Mouse (Mus musculus) E14TG2a.4 (cell line): ENCODE results near the gene Gm20696.

Source experiments
- H3K27me3 ChIP-seq: 2 replicates; pipeline ENCODE4 v1.6.1; 2014; ENCODE audit warnings: low read length, control low read depth; ENCODE audit not compliant: insufficient read depth
- H3K36me3 ChIP-seq: 2 replicates; pipeline ENCODE4 v1.6.1; 2014; ENCODE audit warnings: low read length, control low read depth; ENCODE audit not compliant: insufficient read depth
- H3K4me1 ChIP-seq: replicated peaks from 2 replicates; pipeline ENCODE4 v1.6.1; 2014; ENCODE audit warnings: low read depth, low read length, control low read depth
- H3K4me3 ChIP-seq: replicated peaks from 2 replicates; pipeline ENCODE4 v1.5.1; 2014; ENCODE audit warnings: mild to moderate bottlenecking, low read length
- H3K9me3 ChIP-seq: 2 replicates; pipeline ENCODE4 v1.6.1; 2014; ENCODE audit warnings: low read length, control low read depth
- CTCF ChIP-seq: conservative IDR thresholded peaks from 2 replicates; pipeline ENCODE4 v1.5.1; 2014; ENCODE audit warnings: low read length
- NANOG ChIP-seq: IDR thresholded peaks from 2 replicates; pipeline ENCODE4 v1.6.1; 2014; ENCODE audit warnings: borderline replicate concordance, low read length, mixed read lengths
- POU5F1 ChIP-seq: IDR thresholded peaks from 2 replicates; pipeline ENCODE4 v1.6.1; 2014; ENCODE audit warnings: low read length, borderline replicate concordance

The Gm20696 gene

GRCm38 (mm10) chr6:99528972-99529371, 137.6 kb downstream of the Gm20696 start:
- Histone ChIP-seq H3K36me3 (no peaks in the 10 kb centered on the region), H3K4me1 (peaks cover 8% of the 10 kb centered on the region), H3K27me3 (no peaks in the 10 kb centered on the region), H3K4me3 (no peak overlapping the region), H3K9me3 (peaks cover 5% of the 10 kb centered on the region; the same call in 1 of the 2 replicates)
- TF ChIP-seq NANOG: no peak
- no peak for TF ChIP-seq POU5F1
- no peak for TF ChIP-seq CTCF

DNA sequence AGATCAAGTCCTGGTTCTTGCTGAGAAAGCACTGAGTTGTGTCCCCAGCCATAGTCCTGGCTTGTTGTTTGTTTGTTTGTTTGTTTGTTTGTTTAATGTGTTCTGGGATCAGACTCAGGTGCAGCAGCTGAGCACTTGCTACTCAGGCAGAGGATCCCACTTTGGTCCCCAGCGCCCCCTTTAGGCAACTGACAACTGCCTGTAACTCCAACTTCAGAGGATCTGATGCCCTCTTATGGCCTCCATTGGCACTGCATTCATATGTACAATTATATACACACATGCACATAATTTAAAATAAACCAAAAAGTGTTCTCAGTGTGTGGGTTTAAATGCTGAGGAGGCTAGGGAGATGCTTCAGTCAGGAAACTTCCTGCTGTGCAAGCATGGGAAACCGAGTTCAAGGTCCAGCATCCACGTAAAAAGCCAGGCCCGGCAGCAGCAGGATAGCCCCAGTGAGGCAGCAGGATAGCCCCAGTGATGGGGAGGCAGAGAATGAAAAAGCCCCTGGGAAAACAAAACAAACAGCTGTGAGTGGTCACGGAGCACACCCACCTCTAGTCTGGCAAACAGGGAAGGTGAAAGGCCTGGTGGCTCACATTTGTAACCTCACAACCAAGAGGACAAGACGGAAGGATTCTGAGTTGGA, 139.0 kb downstream of the Gm20696 start:
- TF ChIP-seq CTCF (peak; percentile 55), NANOG (no peak), POU5F1 (no peak)
- peaks cover 5% of the 10 kb centered on the region; the same call in 1 of the 2 replicates for H3K9me3 ChIP-seq
- H3K36me3 ChIP-seq: no peaks in the 10 kb centered on the region
- peaks cover 11% of the 10 kb centered on the region for H3K4me1 ChIP-seq
- H3K27me3 ChIP-seq: 0 out of 2 replicates have a peak, but pooled peaks cover 5% of the 10 kb centered on the region
- H3K4me3 ChIP-seq: no peak overlapping the region

DNA sequence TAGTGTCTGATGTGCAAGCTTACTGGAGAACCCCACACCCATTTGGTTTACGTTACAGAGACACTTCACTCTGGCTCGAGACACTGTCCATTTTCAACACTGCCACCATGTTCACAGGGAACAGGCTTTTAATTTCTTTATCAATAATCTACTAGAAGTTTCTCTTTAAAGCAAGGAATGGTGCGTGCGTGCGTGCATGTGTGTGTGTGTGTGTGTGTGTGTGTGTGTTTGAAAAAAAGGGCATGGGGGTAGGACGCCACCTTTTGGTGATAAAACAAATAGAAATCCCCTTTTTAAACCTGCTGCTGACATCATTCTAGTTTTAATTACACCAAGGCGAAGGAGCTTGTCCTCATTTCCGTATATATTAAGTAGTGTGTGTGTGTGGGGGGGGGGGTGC, 141.2 kb downstream of the Gm20696 start:
- no peaks in the 10 kb centered on the region for H3K36me3 ChIP-seq
- H3K4me3 ChIP-seq: no peak overlapping the region
- H3K4me1 ChIP-seq: peaks cover 17% of the 10 kb centered on the region
- peaks cover 5% of the 10 kb centered on the region; the same call in 1 of the 2 replicates for H3K9me3 ChIP-seq
- TF ChIP-seq CTCF: 0 out of 2 replicates have a peak, but pooled peaks have one; percentile 2
- no peak for TF ChIP-seq POU5F1
- H3K27me3 ChIP-seq: peaks cover 24% of the 10 kb centered on the region

DNA sequence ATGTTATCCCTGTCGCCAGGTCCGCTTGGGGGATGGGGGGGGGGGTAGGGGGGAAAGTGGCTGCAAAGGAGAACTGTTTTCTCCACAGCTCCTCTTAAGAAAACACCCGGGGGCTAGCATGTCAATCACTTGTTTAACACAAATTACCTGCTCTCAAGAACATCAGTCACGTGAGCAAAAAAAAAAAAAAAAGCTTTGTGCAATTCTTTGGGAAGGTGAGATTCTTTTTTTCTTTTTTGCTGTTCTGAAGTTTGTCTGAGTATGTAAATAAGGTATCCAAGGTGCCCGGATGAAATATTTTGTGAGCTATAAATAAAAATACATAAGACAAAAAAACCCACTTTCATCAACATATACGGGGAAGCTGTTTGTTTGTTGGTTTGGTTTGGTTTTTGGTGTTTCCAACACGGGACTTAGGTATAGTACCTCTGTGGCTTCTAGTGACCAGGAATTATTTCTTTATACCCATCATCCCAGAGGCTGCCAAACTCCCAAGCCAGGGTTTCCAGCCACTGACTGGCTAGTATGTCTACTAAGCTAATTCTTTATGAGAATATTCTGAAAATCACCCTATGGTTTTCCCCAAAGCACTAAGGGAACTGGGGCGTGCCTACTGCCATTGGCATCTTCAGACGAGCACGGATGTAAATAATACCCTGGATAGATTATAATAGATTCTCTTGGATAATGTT, 142.8 kb downstream of the Gm20696 start:
- Histone ChIP-seq H3K36me3 (no peaks in the 10 kb centered on the region), H3K9me3 (peaks cover 5% of the 10 kb centered on the region; the same call in 1 of the 2 replicates), H3K4me1 (peaks cover 26% of the 10 kb centered on the region)

GRCm38 (mm10) chr6:99523109-99523632, 143.4 kb downstream of the Gm20696 start:
- Histone ChIP-seq H3K27me3 (peaks cover 38% of the 10 kb centered on the region), H3K4me3 (peak overlapping the region; percentile 78), H3K9me3 (peaks cover 5% of the 10 kb centered on the region; the same call in 1 of the 2 replicates), H3K4me1 (peaks cover 26% of the 10 kb centered on the region), H3K36me3 (no peaks in the 10 kb centered on the region)
- TF ChIP-seq CTCF (no peak), NANOG (no peak)

More for the DNA sequence above, 142.8 kb downstream of the Gm20696 start:
- TF ChIP-seq CTCF (no peak), NANOG (no peak)
- Histone ChIP-seq H3K27me3 (peaks cover 38% of the 10 kb centered on the region), H3K4me3 (no peak overlapping the region; the same call in 1 of the 2 replicates)

DNA sequence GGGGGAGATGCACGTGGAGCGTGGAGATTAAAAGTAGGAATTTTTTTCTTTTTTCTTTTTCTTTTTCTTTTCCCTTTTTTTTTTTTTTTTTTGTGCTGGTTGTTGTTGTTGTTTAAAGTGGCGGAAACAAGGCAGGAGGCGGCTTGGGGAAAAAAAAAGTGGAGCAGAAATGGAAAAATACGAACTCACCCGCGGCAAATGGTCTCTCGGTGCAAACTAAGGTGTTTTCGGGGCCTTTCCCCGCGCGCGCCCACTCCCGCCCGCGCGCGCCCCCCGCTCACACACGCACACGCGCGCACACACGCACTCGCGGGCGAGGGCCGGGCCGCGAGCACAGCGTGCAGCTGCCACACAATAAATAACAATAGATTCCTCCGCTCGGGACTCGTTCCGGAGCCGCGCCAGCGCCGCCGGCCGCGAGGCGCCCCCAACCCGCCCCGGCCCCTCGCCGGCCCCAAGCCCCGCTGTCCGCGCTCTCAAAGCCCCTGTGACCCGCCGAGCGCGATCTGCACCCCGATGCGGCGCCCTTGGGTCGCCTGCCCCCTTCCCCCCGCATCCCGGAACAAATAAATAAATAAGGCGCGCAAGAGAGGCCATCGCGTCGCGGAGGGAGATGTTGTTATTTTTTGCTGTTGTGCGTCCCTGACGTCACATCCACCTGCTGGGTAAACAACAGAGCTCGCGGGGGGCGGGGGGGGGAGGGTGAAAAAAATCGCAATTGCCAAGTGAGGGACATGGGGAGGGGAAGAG, 144.1 kb downstream of the Gm20696 start, which contains the start of gene Foxp1:
Foxp1 (minus strand) TSS at position 363 of the 750 bp plus-strand sequence.
- peak within 1 kb of the TSS; percentile 78 for H3K4me3 ChIP-seq
- no peak for TF ChIP-seq NANOG
- peaks cover 26% of the 10 kb centered on the region for H3K4me1 ChIP-seq
- H3K27me3 ChIP-seq: peaks cover 41% of the 10 kb centered on the region
- peaks cover 5% of the 10 kb centered on the region; the same call in 1 of the 2 replicates for H3K9me3 ChIP-seq
- H3K36me3 ChIP-seq: no peaks in the 10 kb centered on the region

- no peaks in the 10 kb centered on the region for H3K9me3 ChIP-seq
- TF ChIP-seq CTCF (no peak), POU5F1 (no peak), NANOG (no peak)
- H3K27me3 ChIP-seq: peaks cover 43% of the 10 kb centered on the region
- H3K4me3 ChIP-seq: peak overlapping the region; percentile 78
- peaks cover 26% of the 10 kb centered on the region for H3K4me1 ChIP-seq
- no peaks in the 10 kb centered on the region for H3K36me3 ChIP-seq
These were observed 144.8 kb downstream of the Gm20696 start for GRCm38 (mm10) chr6:99521641-99522358.
